Mouse (Mus musculus): ENCODE measurements around the gene Lamtor3. TPM values are rescaled to one million over a fixed set of nuclear protein-coding genes. Genes with fewer than 3 reads are reported as not detected.
"Not testable (repeated sequence)": the region's sequence is repeated elsewhere in the genome, so short reads cannot be mapped to it uniquely, and the experiment has no call there.

Lamtor3 gene
- total RNA-seq, 1 experiment from 2014 or later, result 85.1 TPM

DNA sequence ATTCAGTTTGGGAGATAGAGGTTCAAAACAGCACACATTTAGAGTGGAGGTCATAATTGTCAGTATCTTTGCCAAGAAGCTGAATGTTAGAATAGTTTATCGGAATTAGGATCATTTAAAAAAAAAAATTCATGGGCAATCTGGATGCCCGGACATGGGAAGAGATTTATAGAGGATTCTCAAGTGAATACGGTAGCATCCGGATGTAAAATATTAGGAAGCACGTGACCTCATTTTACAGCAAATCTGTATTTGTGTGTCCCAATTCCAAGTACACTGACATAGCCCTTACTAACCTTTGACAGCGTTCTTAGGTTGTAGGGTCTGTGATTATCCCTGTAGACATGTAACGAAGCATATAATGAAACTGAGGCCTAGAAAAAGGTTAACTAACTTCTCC is 1.1 kb downstream of the Lamtor3 start:
- ATAC-seq (replicated peaks in 1 of 2; ENCODE audit: insufficient read depth in 1 of 2, low FRiP score in 2 of 2, low TSS enrichment in 1 of 2, low read depth in 1 of 2, poor library complexity in 2 of 2, severe bottlenecking in 2 of 2), result no peak

DNA sequence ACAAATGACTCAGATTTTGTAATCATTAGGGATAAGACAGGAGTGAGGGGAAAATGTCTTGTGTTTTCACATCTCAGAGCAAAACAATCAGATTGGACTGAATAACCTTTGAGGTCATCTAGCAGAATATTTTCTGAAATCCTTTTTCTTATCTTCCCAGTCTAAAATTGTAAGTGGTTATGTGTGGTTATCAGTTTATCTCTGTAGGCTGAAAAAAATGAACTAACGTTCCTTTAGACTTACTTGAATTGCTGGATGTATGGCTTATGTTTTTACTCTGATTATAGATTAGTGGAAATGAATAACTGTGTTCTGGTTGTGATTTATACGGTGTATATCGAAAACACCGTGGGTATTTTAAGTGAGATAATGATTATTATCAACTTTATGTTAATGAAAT is 2.3 kb downstream of the Lamtor3 start:
- ATAC-seq (replicated peaks in 1 of 2; ENCODE audit: insufficient read depth in 1 of 2, low FRiP score in 2 of 2, low TSS enrichment in 1 of 2, low read depth in 1 of 2, poor library complexity in 2 of 2, severe bottlenecking in 2 of 2), result no peak

DNA sequence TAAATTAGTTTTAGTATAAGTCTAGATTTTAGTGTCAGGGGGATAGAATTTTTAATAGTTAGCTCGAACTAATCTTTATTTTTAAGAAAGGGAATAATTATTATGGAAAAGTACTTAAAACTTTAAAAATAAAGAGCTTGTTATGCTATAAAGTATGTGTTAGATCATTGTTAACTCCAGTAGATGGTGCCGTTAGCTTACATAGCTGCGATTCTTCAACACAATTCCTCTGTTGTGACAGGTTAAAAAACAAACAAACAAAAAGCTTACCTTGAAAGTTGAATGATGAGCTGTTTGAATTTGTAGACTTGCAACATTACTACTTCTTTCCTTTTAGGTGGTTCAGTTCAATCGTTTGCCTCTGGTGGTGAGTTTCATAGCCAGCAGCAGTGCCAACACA is 8.7 kb downstream of the Lamtor3 start:
- no peak for ATAC-seq (replicated peaks in 1 of 2; ENCODE audit: insufficient read depth in 1 of 2, low FRiP score in 2 of 2, low TSS enrichment in 1 of 2, low read depth in 1 of 2, poor library complexity in 2 of 2, severe bottlenecking in 2 of 2)

GRCm38 (mm10) chr3:137929940-137930339 is 11.6 kb downstream of the Lamtor3 start:
- ATAC-seq (replicated peaks in 1 of 2; ENCODE audit: insufficient read depth in 1 of 2, low FRiP score in 2 of 2, low TSS enrichment in 1 of 2, low read depth in 1 of 2, poor library complexity in 2 of 2, severe bottlenecking in 2 of 2), result no peak

- ATAC-seq (replicated peaks in 1 of 2; ENCODE audit: insufficient read depth in 1 of 2, low FRiP score in 2 of 2, low TSS enrichment in 1 of 2, low read depth in 1 of 2, poor library complexity in 2 of 2, severe bottlenecking in 2 of 2), result no peak
These were observed 14.4 kb downstream of the Lamtor3 start for GRCm38 (mm10) chr3:137932748-137933147.

DNA sequence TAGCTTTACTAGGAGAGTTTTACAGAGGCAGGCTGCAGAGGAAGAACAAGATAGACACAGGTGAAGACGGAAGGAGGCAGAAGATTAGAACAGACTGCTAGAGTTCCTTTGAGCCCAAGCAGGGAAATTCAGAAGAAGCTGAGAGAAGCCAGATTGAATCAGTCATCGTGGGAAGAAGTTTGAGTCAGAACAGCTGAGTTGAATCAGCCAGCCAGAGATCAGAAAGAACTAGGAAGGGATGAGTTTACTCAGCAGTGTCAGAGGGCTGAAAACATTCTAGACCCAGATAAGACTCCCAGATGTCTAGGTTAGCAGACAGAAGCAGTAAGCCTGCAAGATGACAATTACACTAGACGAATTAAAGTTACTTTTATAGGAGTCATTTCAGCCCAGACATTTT is 15.7 kb downstream of the Lamtor3 start:
- ATAC-seq (replicated peaks in 1 of 2; ENCODE audit: insufficient read depth in 1 of 2, low FRiP score in 2 of 2, low TSS enrichment in 1 of 2, low read depth in 1 of 2, poor library complexity in 2 of 2, severe bottlenecking in 2 of 2), result no peak

DNA sequence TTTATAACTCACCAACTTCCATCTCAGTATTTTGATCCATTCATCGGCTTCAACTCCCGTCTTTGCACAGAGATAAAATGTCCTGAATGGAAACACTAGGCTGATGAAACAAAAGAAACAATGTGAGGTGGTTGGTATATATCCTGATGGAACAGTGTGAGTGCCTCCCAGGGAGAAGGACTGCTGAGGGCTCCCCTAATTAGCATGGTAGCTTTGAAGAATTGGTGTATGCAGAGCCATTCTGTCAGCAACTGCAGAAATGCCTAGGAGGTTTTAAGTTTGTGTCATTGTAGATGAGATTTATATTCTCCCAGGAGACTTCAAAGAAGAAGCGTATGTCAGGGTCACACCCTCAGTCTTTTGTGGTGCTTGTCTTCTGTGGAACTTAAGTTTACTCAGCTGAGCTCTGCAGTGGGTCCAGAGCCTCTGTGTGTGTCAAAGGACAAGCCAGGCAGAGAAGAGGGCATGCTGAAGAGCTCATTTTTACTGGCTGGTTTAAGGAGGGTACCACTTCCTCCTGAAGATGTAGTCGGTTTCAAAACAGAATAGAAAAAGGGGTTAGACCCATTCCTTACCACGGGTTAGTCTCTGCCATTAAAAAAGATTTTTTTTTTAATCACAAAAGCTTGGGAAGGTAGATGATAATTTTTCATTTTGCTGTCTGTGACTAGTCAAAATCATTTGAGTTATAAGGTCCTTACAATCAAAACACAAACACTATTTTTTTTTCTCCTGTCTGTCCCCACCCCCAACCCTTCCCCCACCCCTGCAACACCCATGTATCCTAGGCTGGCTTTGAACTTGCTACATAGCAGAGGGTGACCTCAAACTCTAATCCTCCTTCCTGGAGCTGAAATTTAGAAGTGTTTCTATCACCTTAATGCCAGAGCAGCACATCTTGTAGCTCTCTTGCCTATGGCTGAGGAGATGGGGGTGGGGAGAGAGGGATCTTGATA is 17.5 kb downstream of the Lamtor3 start:
- ATAC-seq (replicated peaks in 1 of 2; ENCODE audit: insufficient read depth in 1 of 2, low FRiP score in 2 of 2, low TSS enrichment in 1 of 2, low read depth in 1 of 2, poor library complexity in 2 of 2, severe bottlenecking in 2 of 2), result no peak

GRCm38 (mm10) chr3:137936541-137936940 is 18.2 kb downstream of the Lamtor3 start:
- ATAC-seq (replicated peaks in 1 of 2; ENCODE audit: insufficient read depth in 1 of 2, low FRiP score in 2 of 2, low TSS enrichment in 1 of 2, low read depth in 1 of 2, poor library complexity in 2 of 2, severe bottlenecking in 2 of 2), result no peak

- no peak for ATAC-seq (replicated peaks in 1 of 2; ENCODE audit: insufficient read depth in 1 of 2, low FRiP score in 2 of 2, low TSS enrichment in 1 of 2, low read depth in 1 of 2, poor library complexity in 2 of 2, severe bottlenecking in 2 of 2)
These were observed 20.3 kb downstream of the Lamtor3 start for GRCm38 (mm10) chr3:137938608-137939007.

GRCm38 (mm10) chr3:137940757-137941156 is 22.5 kb downstream of the Lamtor3 start:
- ATAC-seq (replicated peaks in 1 of 2; ENCODE audit: insufficient read depth in 1 of 2, low FRiP score in 2 of 2, low TSS enrichment in 1 of 2, low read depth in 1 of 2, poor library complexity in 2 of 2, severe bottlenecking in 2 of 2), result peak; percentile 31 to 44; a peak in 2 of 4 replicates

GRCm38 (mm10) chr3:137941555-137941954 is 23.2 kb downstream of the Lamtor3 start:
- no peak for ATAC-seq (replicated peaks in 1 of 2; ENCODE audit: insufficient read depth in 1 of 2, low FRiP score in 2 of 2, low TSS enrichment in 1 of 2, low read depth in 1 of 2, poor library complexity in 2 of 2, severe bottlenecking in 2 of 2)

DNA sequence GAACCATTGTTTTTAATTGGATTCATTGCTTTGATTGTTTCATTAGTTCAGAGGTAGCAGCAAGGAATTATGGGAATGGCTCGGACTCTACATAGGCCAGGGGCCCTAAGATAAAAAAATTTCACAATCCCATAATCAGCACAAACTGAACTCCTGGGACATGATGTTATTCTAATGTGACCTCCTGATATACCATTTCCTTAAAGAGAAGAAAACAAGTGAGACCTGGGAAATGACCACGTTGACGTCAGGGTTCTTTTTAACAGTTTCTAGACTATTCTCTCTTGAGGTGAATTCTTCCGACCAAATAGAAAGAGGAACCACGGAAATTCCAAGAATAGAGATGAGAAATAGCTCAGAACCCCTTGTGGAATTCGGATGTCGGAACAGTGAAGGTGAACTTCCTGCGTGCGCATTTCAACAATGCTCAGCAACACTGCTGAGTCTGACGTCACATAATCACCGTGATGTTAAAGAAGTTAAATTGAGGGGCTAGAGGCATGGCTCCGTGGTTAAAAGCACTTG is 23.9 kb downstream of the Lamtor3 start:
- no peak for ATAC-seq (replicated peaks in 1 of 2; ENCODE audit: insufficient read depth in 1 of 2, low FRiP score in 2 of 2, low TSS enrichment in 1 of 2, low read depth in 1 of 2, poor library complexity in 2 of 2, severe bottlenecking in 2 of 2)

DNA sequence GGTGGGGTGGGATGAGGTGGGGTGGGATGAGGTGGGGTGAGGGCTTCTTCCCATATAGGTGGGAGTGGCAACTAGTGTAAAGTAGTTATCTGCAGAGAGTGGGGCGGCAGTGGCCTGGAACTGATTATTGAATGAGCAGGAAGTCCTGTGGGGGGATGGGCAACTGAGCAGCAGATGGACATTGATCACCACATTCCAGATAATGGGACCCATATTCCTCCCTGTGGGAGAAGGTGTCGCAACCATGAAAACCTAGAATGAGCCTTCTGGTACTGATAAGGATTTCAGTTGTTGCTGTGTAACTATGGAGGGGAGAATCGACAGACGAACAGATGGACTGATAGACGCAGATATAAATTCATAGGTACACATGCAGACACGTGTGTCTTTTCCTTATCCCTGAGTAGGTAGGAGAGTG is 25.4 kb downstream of the Lamtor3 start:
- no peak for ATAC-seq (replicated peaks in 1 of 2; ENCODE audit: insufficient read depth in 1 of 2, low FRiP score in 2 of 2, low TSS enrichment in 1 of 2, low read depth in 1 of 2, poor library complexity in 2 of 2, severe bottlenecking in 2 of 2)

- peak in 1 of 2 experiments; percentile 30; a peak in 1 of 4 replicates for ATAC-seq (replicated peaks in 1 of 2; ENCODE audit: insufficient read depth in 1 of 2, low FRiP score in 2 of 2, low TSS enrichment in 1 of 2, low read depth in 1 of 2, poor library complexity in 2 of 2, severe bottlenecking in 2 of 2)
These were observed 28.5 kb downstream of the Lamtor3 start for GRCm38 (mm10) chr3:137946827-137947226.

- ATAC-seq (replicated peaks in 1 of 2; ENCODE audit: insufficient read depth in 1 of 2, low FRiP score in 2 of 2, low TSS enrichment in 1 of 2, low read depth in 1 of 2, poor library complexity in 2 of 2, severe bottlenecking in 2 of 2), result peak; percentile 34 to 37; a peak in 2 of 4 replicates
These were observed 29.2 kb downstream of the Lamtor3 start for GRCm38 (mm10) chr3:137947525-137947924.

DNA sequence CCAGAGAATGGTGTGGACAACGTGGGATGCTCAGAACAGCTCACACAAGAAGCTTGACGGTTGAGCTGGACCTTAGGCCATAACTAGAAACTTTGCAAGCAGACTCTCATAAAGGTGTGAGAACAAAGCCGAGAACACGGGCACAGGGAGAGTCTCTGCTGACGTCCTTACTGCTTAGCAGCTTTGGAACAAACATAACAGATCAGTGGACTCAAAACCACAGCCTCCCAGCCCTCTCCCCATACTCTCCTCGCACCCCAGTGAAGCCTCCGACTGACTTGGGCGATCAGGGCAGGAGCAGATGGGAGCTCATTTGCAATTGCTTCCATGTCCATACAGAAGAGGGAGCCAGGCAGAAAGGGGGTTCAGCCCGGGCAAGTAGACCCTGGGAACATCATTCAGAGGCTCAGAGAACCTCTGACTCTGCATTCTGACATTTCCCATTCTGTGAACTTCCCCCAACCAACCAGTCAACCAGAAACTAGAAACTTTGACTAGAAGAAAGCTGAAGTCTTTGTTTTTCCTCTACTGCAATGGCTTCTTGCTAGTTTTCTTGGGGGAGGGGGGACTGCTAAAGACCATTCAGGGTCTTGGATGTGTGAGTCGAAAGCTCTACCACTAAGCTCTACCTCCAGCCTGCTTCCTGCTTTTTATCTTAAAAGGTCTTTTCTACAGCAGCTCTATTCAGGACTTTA is 32.0 kb downstream of the Lamtor3 start:
- no peak for ATAC-seq (replicated peaks in 1 of 2; ENCODE audit: insufficient read depth in 1 of 2, low FRiP score in 2 of 2, low TSS enrichment in 1 of 2, low read depth in 1 of 2, poor library complexity in 2 of 2, severe bottlenecking in 2 of 2)

- not testable (repeated sequence) for ATAC-seq (replicated peaks in 1 of 2; ENCODE audit: insufficient read depth in 1 of 2, low FRiP score in 2 of 2, low TSS enrichment in 1 of 2, low read depth in 1 of 2, poor library complexity in 2 of 2, severe bottlenecking in 2 of 2)
These were observed 33.0 kb downstream of the Lamtor3 start for GRCm38 (mm10) chr3:137951302-137951701.

DNA sequence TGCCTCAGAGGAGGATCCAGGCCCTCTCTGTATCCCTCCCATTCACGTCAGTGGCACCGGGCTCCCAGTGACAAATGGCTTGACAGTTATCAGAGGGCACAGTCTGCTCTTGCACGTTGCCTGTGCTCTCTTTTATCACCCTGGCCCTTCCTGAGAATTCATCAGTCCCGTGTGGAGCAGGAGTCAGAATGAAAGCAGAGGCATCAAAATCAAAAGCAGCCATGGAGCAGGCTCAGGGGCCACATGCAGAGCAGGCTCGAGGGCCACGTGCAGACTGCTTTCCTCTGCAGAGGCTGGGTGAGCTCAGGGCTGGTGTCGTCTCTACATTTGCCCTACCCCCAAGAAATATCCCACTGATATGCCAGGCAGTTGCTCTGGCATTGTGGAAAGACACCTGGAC is 33.5 kb downstream of the Lamtor3 start:
- no peak for ATAC-seq (replicated peaks in 1 of 2; ENCODE audit: insufficient read depth in 1 of 2, low FRiP score in 2 of 2, low TSS enrichment in 1 of 2, low read depth in 1 of 2, poor library complexity in 2 of 2, severe bottlenecking in 2 of 2)
